Mouse (Mus musculus) urinary bladder, postnatal 25 days (tissue): ENCODE data around the gene Deup1.

Experiments
- DNase-seq: peaks from one replicate; pipeline ENCODE4 v3.0.0; 2022; ENCODE audit warnings: low spot score

Deup1 gene

GRCm38 (mm10) chr9:15627785-15628287, at the start of gene Deup1:
Gene Deup1 (minus strand): TSS chr9:15627933.
- DNase-seq, result peak; percentile 7

- DNase-seq, result no peak
These were observed 44.5 kb upstream of the Deup1 start for GRCm38 (mm10) chr9:15672251-15672650.

GRCm38 (mm10) chr9:15670002-15670527, 42.3 kb upstream of the Deup1 start:
- DNase-seq, result no peak

GRCm38 (mm10) chr9:15669452-15669851, 41.7 kb upstream of the Deup1 start:
- no peak for DNase-seq

GRCm38 (mm10) chr9:15664606-15665005, 36.9 kb upstream of the Deup1 start:
- no peak for DNase-seq

GRCm38 (mm10) chr9:15659069-15659468, 31.3 kb upstream of the Deup1 start:
- DNase-seq, result no peak

- DNase-seq, result no peak
These were observed 30.6 kb upstream of the Deup1 start for GRCm38 (mm10) chr9:15658236-15658785.

GRCm38 (mm10) chr9:15653036-15653435, 25.3 kb upstream of the Deup1 start:
- no peak for DNase-seq

GRCm38 (mm10) chr9:15649977-15650376, 22.2 kb upstream of the Deup1 start:
- no peak for DNase-seq

GRCm38 (mm10) chr9:15627384-15627783, 349 bp downstream of the Deup1 start:
- DNase-seq, result no peak

GRCm38 (mm10) chr9:15624739-15625138, 3.0 kb downstream of the Deup1 start:
- DNase-seq, result no peak

- no peak for DNase-seq
These were observed 8.0 kb downstream of the Deup1 start for GRCm38 (mm10) chr9:15619767-15620166.

GRCm38 (mm10) chr9:15619020-15619590, 8.6 kb downstream of the Deup1 start:
- DNase-seq, result no peak

- DNase-seq, result no peak
These were observed 10.7 kb downstream of the Deup1 start for GRCm38 (mm10) chr9:15617061-15617460.

GRCm38 (mm10) chr9:15616471-15616870, 11.3 kb downstream of the Deup1 start:
- no peak for DNase-seq

GRCm38 (mm10) chr9:15609280-15609930, 18.3 kb downstream of the Deup1 start:
- no peak for DNase-seq

GRCm38 (mm10) chr9:15607601-15608000, 20.1 kb downstream of the Deup1 start:
- DNase-seq, result no peak

GRCm38 (mm10) chr9:15603156-15603555, 24.6 kb downstream of the Deup1 start:
- no peak for DNase-seq

GRCm38 (mm10) chr9:15600859-15601540, 26.7 kb downstream of the Deup1 start:
- no peak for DNase-seq

GRCm38 (mm10) chr9:15600156-15600858, 27.4 kb downstream of the Deup1 start:
- DNase-seq, result no peak

- DNase-seq, result no peak
These were observed 31.1 kb downstream of the Deup1 start for GRCm38 (mm10) chr9:15596598-15596997.

GRCm38 (mm10) chr9:15594148-15594547, 33.6 kb downstream of the Deup1 start:
- no peak for DNase-seq
